ENCODE assay signal across 9 mouse cellular contexts in genomic region chr1:137323884-137324594, GRCm38 (mm10).
DNase-seq lines count a peak whose midpoint lies in the region; ATAC-seq lines count a peak whose summit lies in the region.
"Had no signal": no experiment of that assay in that cellular context is flagged by ENCODE, and none has a peak within 500 bp of the region (broad histone marks: within the 10 kb centered on the region; RNA-seq: fewer than 3 reads in every experiment).

No protein-coding gene starts in this region.

- 33% methylated on average over 8 of the region's 8 CpGs for WGBS in forebrain, embryonic 13.5 days
- 35% methylated on average over 8 of the region's 8 CpGs for WGBS in intestine, embryonic 15.5 days
- WGBS in midbrain, embryonic 12.5 days = 43% methylated on average over 8 of the region's 8 CpGs

- no peaks in the 10 kb centered on the region for H3K4me1 ChIP-seq in forebrain, embryonic 13.5 days
- H3K4me1 ChIP-seq in intestine, embryonic 15.5 days (replicated peaks) = no peaks in the 10 kb centered on the region
- 0 out of 2 replicates have a peak, but pooled peaks cover 6% of the 10 kb centered on the region for H3K4me1 ChIP-seq in midbrain, embryonic 12.5 days
- H3K4me1 ChIP-seq: liver, embryonic 15.5 days had no signal

- H3K4me3 ChIP-seq in forebrain, embryonic 13.5 days = no peak overlapping the region
- H3K4me3 ChIP-seq in intestine, embryonic 15.5 days (replicated peaks) = no peak overlapping the region
- H3K4me3 ChIP-seq in midbrain, embryonic 12.5 days = no peak overlapping the region
- H3K4me3 ChIP-seq: liver, embryonic 15.5 days had no signal

- no peak overlapping the region; the same call in 1 of the 2 replicates for H3K27ac ChIP-seq in forebrain, embryonic 13.5 days
- no peak overlapping the region for H3K27ac ChIP-seq in intestine, embryonic 15.5 days
- peak overlapping the region; percentile 67 for H3K27ac ChIP-seq in midbrain, embryonic 12.5 days (replicated peaks)
- H3K27ac ChIP-seq: liver, embryonic 15.5 days had no signal

- peak; percentile 22 for DNase-seq in gastrocnemius, postnatal 10 days
- no peak for DNase-seq in gastrocnemius, postnatal 36 days
- peak; percentile 90 for DNase-seq in ZHBTc4 (ENCODE audit: low read depth, low spot score)
- DNase-seq in thymus, postnatal 4 days = peak; percentile 82

- peak; percentile 91 for ATAC-seq in forebrain, embryonic 13.5 days
- ATAC-seq in intestine, embryonic 15.5 days = peak; percentile 75
- peak; percentile 85 for ATAC-seq in midbrain, embryonic 12.5 days (ENCODE audit: low FRiP score, low read depth)
- ATAC-seq in erythroblast, adult 5-6 weeks (replicated peaks; ENCODE audit: low FRiP score, poor library complexity, severe bottlenecking) = no peak

- H3K4me2 ChIP-seq in forebrain, embryonic 13.5 days = peak overlapping the region; percentile 29
- H3K4me2 ChIP-seq in intestine, embryonic 15.5 days (replicated peaks) = peak overlapping the region; percentile 30; the same call in 1 of the 2 replicates
- H3K4me2 ChIP-seq in midbrain, embryonic 12.5 days (replicated peaks) = peak overlapping the region; percentile 22; the same call in 1 of the 2 replicates
- H3K4me2 ChIP-seq: liver, embryonic 15.5 days had no signal

- no peaks in the 10 kb centered on the region for H3K9me3 ChIP-seq in forebrain, embryonic 13.5 days (replicated peaks)
- no peaks in the 10 kb centered on the region for H3K9me3 ChIP-seq in intestine, embryonic 15.5 days
- H3K9me3 ChIP-seq in midbrain, embryonic 12.5 days = no peaks in the 10 kb centered on the region
- H3K9me3 ChIP-seq: liver, embryonic 15.5 days had no signal

- intact Hi-C loops in gastrocnemius, postnatal 36 days (cut with DNase I) = loop anchor here (10.0 kb wide), 1 partner anchor 721 kb away; no protein-coding TSS in a partner anchor

- H3K9ac ChIP-seq in forebrain, embryonic 13.5 days = no peak overlapping the region
- H3K9ac ChIP-seq in intestine, embryonic 15.5 days = no peak overlapping the region
- no peak overlapping the region for H3K9ac ChIP-seq in midbrain, embryonic 12.5 days (replicated peaks)
- H3K9ac ChIP-seq: liver, embryonic 15.5 days had no signal

- H3K27me3 ChIP-seq in forebrain, embryonic 13.5 days = no peaks in the 10 kb centered on the region
- no peaks in the 10 kb centered on the region for H3K27me3 ChIP-seq in intestine, embryonic 15.5 days (replicated peaks)
- no peaks in the 10 kb centered on the region for H3K27me3 ChIP-seq in midbrain, embryonic 12.5 days
- H3K27me3 ChIP-seq: liver, embryonic 15.5 days had no signal

- no peaks in the 10 kb centered on the region for H3K36me3 ChIP-seq in forebrain, embryonic 13.5 days (ENCODE audit: poor library complexity, severe bottlenecking)
- H3K36me3 ChIP-seq in intestine, embryonic 15.5 days = no peaks in the 10 kb centered on the region
- no peaks in the 10 kb centered on the region for H3K36me3 ChIP-seq in midbrain, embryonic 12.5 days
- H3K36me3 ChIP-seq: liver, embryonic 15.5 days had no signal

Comparison
In these comparisons a context has a peak if more than half of its experiments do, and no peak if none do; other contexts are left out.
1. DNase-seq: peak in gastrocnemius, postnatal 10 days (single experiment), ZHBTc4 (single experiment) and thymus, postnatal 4 days (single experiment); none in gastrocnemius, postnatal 36 days (0 of 2).
2. Peak in every context shown above with its lines, with median percentiles within 50 percentile points of each other: H3K4me2 ChIP-seq.